Mouse (Mus musculus) heart, postnatal 14 days (tissue): Measurements from ENCODE around the gene Olfr15. TPM values are rescaled to one million over a fixed set of nuclear protein-coding genes. Genes with fewer than 3 reads are reported as not detected.
"Not testable (repeated sequence)": the region's sequence is repeated elsewhere in the genome, so short reads cannot be mapped to it uniquely, and the experiment has no call there.

Experiments
- DNase-seq, 2 experiments: peaks; one replicate each; pipeline ENCODE4 v3.0.0; 2021 to 2022
- intact Hi-C: fragments of 180-260 bp; cut with DNase I; formaldehyde crosslinking; loops from one replicate; pipeline ENCODE4 v1.15.1; 2025
- long read RNA-seq, 2 experiments: library from polyadenylated mRNA; stranded (forward); transcript quantifications; one replicate each; pipeline ENCODE4 v2.0.0; 2021
- total RNA-seq, 2 experiments: library from RNA; stranded (reverse); gene quantifications; 2 replicates each; pipeline ENCODE4 v1.2.3; 2021

The Olfr15 gene
- total RNA-seq, result not detected
- long read RNA-seq, experiment 1, result 0 reads
- long read RNA-seq, experiment 2, result 0 reads

DNA sequence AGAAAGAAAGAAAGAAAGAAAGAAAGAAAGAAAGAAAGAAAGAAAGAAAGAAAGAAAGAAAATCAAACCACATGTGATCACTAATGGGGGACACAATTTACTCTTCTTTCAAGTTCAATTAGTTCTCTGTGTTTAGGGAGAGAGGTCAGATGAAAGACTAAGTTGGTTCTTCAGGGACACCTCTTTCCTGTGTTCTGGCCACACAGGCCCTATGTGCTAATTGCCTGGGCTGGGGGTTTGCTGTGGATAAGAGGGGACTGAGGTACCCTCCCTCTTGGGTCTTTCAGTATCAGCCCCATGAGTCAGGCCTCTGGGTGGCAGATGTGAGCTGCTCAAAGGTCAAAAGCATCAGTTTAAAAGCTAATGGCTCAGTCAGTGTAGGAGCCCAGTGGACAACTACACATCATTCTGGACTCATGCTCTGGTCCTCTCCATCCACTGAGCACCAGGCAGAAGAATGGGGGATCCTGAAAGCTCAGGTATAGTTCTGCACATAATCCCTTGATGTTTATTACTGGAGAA, at the start of gene Olfr15:
Gene Olfr15 (plus strand): TSS at position 291 of the 522 bp plus-strand sequence.
- intact Hi-C loops, result no loop called here
- no peak for DNase-seq

DNA sequence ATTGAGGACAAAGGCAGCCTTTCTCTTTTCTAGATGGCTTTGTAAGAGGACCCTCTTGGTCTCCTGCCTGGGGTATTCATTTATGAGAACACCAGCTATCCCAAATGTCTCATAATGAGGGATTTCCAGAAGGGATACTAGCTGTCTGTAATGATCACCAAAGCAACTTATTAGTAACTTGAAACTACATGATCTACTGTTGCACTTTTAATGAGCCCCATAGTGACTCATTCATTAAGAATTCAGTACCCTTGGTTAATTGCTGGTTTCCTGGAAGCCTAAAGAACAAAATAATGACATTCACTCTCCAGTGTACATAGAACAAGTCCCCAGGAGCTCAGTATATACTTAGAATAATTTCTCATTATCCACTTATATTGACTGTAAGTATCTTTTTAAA, 49.4 kb upstream of the Olfr15 start:
- DNase-seq, result no peak
- intact Hi-C loops, result no loop called here

DNA sequence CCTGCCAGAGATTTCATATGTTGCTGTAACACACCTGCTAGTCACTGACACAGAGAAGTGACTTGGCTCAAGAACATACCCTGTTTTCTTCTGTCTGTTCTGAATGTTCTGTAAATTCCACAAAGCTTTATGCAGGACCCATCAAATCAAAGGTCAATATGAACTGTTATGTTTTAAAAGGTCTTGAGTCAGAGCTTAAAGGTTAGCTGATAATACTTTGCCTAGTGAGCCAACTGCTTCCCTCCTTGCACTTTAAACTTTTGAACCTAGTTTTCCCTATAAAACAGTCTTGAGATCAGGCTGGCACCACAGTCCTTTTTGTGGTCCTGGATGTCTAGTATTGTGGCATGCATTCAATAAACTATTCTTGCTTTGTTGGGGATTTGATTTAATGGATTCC, 42.3 kb upstream of the Olfr15 start:
- DNase-seq, result no peak
- intact Hi-C loops, result no loop called here

DNA sequence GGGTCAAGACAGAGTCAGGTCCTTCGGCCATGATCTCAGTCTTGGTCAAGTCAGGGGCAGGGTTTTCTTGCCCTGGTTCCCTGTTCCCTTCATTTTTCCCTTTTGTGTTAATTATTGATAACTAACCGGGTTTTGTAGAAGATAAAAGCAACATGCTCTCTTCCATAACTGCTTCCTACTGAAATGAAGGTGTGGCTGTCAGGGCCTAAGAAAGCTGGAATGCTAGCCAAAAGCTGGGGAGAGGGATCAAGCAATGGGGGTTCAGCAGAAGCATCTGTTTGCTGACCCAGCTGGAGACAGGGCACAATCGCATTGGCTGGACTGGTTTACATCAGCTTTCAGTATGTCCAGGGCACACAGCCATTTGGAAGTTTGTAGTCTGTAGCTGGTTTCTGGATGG, 22.5 kb upstream of the Olfr15 start:
- no peak for DNase-seq
- intact Hi-C loops, result no loop called here

DNA sequence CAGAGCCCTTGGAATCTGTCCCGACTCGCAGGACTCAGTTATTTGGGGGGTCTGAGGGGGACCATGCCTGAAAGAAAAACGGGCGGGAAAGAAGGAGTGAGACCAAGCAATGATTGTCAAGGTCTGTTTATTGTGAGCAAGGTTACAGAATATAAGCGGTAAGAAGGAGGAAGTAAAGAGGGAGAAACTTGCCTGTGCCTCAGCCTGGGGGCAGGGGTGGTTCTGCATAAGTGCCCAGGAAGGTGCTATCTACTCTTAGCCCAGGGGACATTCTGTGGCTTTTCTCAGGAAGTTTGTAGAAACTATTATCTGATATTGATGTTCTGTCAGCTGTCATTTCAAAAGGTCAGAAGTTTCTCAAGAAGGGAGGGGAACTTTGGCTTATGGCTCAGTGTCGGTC, 16.0 kb upstream of the Olfr15 start:
- intact Hi-C loops, DNase-seq: not testable (repeated sequence)

DNA sequence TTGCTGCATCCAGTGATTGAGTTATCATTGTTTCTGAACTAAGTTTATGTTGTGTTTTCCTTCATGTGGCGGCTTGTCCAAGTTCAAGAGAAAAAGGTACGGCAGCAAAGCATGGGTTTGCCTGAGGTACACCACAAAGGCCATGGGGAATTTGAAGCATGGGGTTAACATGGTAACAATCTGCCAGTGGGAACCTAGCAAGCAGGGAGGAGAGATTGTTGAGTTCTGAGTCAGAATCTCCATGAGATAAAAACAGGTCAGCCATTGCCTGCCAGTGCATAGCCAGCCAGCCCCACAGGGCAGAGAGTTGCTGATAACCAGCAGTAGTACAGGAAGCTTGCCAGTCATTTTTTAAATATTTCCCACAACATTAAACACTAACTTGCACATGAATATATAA, 10.5 kb upstream of the Olfr15 start:
- DNase-seq, result no peak
- intact Hi-C loops, result no loop called here

DNA sequence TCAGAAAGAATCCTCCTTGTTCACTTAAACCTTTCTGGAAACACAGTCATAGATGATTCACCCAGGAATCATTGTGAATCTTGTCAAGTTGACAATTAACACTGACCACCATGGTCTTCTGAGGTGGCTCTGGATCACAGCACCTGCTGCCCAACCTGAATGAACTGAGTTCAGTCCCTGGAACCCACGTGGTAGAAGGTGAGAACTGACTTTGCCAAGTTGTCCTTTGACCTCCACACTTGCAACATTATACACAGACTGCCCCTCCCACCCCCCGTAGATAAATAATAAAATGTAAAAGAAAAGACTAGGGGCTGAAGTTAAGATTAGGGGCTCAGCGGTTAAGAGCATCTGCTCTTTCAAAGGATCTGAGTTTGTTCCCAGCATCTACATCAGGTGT, 2.7 kb upstream of the Olfr15 start:
- no peak for DNase-seq
- intact Hi-C loops, result no loop called here

DNA sequence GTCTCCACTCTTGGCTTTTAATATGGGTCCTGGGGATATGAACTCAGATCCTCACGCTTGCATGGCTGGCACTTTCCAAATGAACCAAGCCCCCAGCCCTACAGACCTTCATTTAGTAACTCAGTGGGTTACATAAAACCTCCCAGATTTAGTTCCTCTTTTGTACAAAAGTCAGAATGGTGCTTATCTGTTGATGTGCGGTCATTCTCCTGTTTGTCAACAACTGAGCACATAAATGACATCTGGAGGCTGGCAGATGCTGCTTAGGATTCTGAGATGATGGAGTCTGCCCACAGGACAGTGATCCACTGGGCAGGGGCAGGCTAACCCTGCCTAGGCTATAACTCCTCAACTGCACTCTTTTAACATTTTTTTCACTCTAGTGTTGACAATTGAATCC, 951 bp upstream of the Olfr15 start:
- DNase-seq, result no peak
- intact Hi-C loops, result no loop called here

DNA sequence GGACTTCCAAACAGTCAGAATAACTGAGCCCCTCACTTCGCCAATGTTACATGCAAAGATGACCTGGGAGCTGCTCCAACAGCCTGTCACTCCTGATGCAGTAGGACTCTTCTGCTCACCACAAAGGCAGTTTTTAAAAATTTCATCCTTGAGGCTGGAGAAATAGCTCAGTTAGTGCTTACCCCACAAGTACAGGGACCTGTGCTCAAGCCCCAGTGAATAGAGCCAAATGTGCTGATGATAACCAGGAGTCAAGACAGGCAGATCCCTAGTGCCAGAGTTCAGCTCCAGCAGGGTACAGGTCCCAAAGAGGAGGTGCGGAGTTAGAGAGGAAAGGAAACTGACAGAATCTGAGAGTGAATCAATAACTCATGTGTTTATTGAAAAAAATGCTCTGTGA, 4.8 kb downstream of the Olfr15 start:
- no peak for DNase-seq
- intact Hi-C loops, result no loop called here

DNA sequence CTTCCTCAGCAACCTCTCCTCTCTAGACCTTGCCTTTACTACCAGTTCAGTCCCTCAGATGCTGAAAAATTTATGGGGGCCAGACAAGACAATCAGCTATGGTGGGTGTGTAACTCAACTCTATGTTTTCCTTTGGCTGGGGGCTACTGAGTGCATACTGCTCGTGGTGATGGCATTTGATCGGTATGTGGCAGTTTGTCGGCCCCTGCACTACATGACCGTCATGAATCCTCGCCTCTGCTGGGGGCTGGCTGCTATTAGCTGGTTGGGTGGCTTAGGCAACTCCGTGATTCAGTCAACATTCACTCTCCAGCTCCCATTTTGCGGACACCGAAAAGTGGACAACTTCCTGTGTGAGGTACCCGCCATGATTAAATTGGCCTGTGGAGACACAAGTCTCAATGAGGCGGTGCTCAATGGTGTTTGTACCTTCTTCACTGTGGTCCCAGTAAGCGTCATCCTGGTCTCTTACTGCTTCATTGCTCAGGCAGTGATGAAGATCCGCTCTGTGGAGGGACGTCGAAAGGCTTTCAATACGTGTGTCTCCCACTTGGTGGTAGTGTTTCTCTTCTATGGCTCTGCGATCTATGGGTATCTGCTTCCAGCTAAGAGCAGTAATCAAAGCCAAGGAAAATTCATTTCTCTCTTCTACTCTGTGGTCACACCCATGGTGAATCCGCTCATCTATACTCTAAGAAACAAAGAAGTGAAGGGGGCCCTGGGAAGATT, 8.6 kb downstream of the Olfr15 start:
- intact Hi-C loops, result loop anchor here (2.0 kb wide), 1 partner anchor 163 kb away; the partner anchor contains the start of gene Slx4
- DNase-seq, result peak; percentile 29 to 48

DNA sequence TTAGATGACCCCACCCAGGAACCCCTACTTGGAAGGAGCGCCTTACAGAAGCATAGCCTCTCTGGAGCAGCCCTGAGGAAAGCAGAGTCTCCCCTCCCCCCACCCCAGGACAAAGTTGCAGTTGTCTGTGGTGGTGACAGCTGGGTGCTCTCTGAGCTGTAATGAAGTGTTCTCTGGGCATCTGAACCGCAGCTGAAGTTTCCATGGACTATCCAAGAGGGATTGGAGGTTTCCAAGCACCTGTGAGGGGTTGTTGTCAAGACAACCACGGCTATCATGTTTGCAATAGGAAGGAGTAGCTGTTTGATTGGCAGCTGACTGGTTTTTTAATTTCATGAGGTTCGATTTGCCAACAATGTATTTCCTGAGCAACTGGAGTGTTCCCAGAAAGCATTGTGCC, 12.3 kb downstream of the Olfr15 start:
- DNase-seq, result no peak
- intact Hi-C loops, result loop anchor here (10.0 kb wide), 2 partner anchors 202 to 442 kb away; no protein-coding TSS in a partner anchor

DNA sequence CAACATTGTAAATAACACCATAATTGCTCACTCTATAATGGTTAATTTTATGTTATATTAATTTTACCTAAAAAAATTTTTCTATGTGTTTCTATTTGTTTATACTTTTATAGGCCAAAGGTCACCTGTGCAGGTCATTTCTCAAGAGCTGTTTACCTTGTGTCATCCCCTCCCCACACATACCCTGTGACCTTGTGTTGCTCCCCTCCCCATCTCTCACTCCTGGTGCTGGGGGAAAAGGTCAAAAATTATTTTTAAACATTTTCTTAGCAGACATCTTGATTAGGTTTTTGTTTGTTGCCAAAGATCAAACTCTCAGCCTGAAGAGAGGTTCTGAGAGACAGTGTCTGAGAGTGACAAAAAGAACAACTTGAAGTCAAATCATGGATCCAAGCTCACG, 13.1 kb downstream of the Olfr15 start:
- intact Hi-C loops, result loop anchor here (10.0 kb wide), 2 partner anchors 201 to 441 kb away; no protein-coding TSS in a partner anchor
- no peak for DNase-seq

DNA sequence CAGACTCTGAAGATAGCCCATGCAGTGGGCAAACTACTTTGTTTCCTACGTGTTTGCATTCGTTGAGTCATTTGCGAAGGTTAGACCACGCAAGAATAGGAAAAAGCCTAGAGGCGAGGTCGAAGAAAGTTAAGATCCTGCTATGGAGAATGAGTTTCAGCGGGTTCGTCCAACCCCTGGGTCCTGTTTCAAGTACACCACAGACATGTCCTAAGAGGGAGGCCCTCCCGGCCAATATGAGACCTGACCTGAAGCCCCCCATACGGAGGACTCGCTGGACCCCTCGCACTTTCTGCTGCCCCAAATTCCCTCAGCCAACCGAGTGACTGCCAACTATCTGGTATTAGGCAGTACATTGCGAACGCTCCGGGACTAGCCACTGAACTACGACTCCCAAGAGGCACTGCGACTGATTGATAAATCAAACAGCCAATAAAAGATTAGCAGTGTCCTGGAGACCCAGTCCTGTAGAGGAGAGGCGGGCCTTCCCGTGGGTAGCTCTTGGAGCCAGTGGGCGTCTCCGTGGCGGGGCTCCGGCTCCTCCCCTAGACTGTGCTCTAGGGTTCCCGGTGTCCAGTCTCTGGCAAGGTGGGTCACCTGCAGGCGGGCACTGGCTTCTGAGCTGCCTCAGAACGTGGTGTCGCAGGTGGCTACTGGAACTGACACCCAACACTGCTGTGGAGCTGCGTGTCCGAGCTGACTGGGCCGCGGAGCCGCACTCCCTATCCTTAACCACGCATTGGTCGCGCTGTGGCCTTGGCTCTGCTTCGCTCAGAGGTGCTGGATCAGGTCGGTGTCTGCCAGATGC, 16.2 kb downstream of the Olfr15 start, which contains the start of gene Zfp174:
Gene Zfp174 (plus strand): TSS at position 558 of the 808 bp plus-strand sequence.
- intact Hi-C loops, result loop anchor here (2.0 to 10.0 kb wide), 5 partner anchors 38 to 438 kb away; partner anchors contain the start of genes 1700037C18Rik, Cluap1, Gm20695 and Zfp597
- peak; percentile 91 to 94 for DNase-seq

DNA sequence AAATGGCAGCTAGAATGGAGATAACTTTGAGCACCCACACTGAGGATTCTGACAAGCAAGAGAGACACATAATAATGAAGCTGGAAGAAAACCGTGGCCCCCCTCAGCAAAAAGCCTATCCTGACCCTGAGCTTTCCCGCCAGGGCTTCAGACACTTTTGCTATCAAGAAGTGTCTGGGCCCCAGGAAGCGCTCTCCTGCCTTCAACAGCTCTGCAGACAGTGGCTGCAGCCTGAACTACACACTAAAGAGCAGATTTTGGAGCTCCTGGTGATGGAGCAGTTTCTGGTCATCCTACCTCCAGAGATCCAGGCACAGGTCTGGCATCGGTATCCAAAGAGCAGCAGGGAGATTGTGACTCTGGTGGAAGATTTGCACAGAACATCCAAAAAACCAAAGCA, 17.2 kb downstream of the Olfr15 start:
- DNase-seq, result no peak
- intact Hi-C loops, result loop anchor here (2.0 to 10.0 kb wide), 5 partner anchors 37 to 437 kb away; partner anchors contain the start of genes 1700037C18Rik, Cluap1, Gm20695 and Zfp597

DNA sequence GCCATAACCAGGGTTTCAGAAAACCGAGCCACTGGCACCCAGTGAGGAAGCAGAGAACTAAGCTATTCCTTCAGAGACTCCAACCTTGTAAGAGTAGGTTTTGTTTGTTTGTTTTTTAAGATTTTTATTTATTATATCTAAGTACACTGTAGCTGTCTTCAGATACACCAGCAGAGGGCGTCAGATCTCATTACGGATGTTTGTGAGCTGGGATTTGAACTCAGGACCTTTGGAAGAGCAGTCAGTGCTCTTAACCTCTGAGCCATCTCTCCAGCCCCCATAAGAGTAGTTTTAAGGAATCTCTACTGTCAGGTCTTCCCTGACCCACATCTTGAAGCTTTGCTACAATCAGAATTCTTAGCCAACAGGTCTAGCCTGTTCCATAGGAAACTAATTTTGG, 17.7 kb downstream of the Olfr15 start:
- intact Hi-C loops, result loop anchor here (5.0 to 10.0 kb wide), 3 partner anchors 101 to 436 kb away; no protein-coding TSS in a partner anchor

DNA sequence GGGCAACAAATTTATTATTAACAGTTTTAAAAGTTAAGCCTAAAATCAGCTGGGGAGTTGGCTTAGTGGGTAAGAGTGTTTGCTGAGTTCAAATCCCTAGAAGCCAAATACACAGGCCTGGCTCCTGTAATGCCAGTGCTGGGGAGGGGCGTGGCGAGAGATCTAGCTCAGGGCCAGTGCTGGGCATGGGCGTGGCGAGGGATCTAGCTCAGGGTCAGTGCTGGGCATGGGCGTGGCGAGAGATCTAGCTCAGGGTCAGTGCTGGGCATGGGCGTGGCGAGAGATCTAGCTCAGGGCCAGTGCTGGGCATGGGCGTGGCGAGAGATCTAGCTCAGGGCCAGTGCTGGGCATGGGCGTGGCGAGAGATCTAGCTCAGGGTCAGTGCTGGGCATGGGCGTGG, 20.6 kb downstream of the Olfr15 start:
- DNase-seq, result not testable (repeated sequence)

More for the DNA sequence above, 17.7 kb downstream of the Olfr15 start:
- no peak for DNase-seq

DNA sequence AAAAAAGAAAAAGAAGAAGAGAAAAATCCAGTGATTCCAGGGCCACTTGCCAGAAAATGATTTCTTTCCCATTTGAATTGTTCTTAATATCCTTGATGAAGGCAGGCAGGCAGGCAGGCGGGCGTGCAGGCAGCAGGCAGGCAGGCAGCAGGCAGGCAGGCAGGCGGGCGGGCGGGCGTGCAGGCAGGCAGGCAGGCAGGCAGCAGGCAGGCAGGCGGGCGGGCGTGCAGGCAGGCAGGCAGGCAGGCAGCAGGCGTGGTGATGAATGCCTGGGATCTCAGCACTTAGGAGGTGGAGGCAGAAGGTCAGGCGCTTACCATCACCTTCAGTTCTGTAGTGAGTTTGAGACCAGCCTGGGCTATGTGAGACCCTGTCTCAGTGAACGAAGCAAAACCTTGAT, 21.9 kb downstream of the Olfr15 start:
- intact Hi-C loops, result no loop called here
- DNase-seq, result no peak

More for the DNA sequence above, 20.6 kb downstream of the Olfr15 start:
- intact Hi-C loops, result not testable (repeated sequence)

DNA sequence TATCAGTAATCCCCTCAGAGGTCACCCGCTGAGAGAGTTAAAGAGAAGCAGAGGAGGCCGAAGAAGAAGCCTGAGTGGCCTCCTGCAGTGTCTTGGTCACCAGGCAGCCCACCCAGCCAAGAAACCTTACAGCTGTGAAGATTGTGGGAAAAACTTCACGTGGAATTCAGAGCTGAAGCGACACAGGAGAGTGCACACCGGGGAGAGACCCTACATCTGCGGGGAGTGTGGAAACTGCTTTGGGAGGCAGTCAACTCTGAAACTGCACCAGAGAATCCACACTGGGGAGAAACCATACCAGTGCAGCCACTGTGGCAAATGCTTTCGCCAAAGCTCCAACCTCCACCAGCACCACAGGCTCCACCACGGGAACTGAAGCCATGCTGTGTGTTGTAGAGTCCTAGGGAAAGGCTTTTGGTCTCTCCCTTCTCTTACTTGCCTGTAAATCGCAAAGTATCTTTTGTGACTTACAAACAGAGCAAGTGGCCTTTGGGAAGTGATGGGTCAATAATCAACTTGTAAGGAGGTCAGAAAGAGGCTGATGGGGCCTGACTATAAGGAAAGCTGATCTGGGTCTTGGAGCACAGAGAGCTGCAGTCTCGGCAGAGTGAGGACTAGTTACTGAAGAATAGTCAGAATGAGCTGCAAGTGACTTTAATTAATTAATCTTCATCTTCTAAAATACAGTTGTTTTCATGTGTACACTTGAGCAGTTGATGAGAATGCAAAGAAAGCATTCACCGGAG, 23.9 kb downstream of the Olfr15 start:
- no peak for DNase-seq
- intact Hi-C loops, result no loop called here

DNA sequence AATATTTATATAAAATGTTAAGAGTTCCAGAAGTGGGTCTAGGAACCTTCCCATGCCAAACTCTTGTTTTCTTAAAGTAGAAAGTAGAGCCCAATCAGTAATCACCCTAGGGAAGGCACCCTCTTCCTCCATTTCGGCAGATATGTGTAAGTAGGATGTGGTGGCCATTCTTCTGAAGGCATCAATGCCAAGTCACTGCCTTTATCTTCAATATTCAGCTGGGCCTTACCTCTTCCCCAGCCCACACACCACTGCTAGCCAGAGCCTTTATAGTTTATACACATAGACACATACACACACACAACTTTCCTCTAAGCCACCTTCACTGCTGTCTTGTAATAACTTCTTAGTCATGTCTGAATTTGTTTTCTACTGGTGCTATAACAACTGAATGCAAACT, 25.1 kb downstream of the Olfr15 start:
- intact Hi-C loops, result no loop called here
- no peak for DNase-seq

DNA sequence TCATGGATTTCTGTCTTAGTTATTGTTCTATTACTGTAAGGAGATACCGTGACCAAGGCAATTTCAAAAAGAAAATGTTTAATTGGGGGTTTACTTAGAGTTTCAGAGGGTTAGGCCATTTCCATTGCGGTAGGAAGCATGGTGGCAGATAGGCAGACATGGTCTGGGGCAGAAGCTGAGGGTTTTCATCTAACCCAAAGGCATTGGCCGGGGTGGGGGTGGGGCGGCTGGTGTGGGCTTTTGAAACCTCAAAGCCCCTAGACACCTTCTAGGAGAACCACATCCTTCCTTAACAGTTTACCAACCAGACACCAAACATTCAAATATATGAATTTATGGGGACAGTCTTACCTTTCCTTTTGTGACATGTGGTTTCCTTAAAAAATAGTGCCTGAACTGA, 28.6 kb downstream of the Olfr15 start:
- intact Hi-C loops, result no loop called here
- no peak for DNase-seq
